Mouse (Mus musculus) heart, embryonic 16.5 days (tissue): ENCODE measurements around the gene Cc2d2a. TPM values are rescaled to one million over a fixed set of nuclear protein-coding genes. Genes with fewer than 3 reads are reported as not detected.

Experiments used
- ATAC-seq: fragments of 200-750 bp; cut with Nextera tagmentation; replicated peaks from 2 replicates; pipeline ENCODE4 v1.8.0; 2017; ENCODE audit warnings: moderate number of reproducible peaks; ENCODE audit not compliant: insufficient read depth, low FRiP score; ENCODE audit errors: extremely low read depth
- H3K27ac ChIP-seq: fragments of 300-500 bp; sonication (generic); 2 replicates; pipeline ENCODE4 v1.5.1; 2014; ENCODE audit warnings: mild to moderate bottlenecking, low read length, control low read depth, moderate library complexity
- H3K27me3 ChIP-seq: fragments of 300-500 bp; sonication (generic); 2 replicates; pipeline ENCODE4 v1.6.1; 2014; ENCODE audit warnings: low read length, mixed read lengths; ENCODE audit not compliant: control insufficient read depth, insufficient read depth
- H3K36me3 ChIP-seq: fragments of 300-500 bp; sonication (generic); 2 replicates; pipeline ENCODE4 v1.6.1; 2014; ENCODE audit not compliant: control insufficient read depth, insufficient read depth
- H3K4me1 ChIP-seq: fragments of 300-500 bp; sonication (generic); 2 replicates; pipeline ENCODE4 v1.6.1; 2014; ENCODE audit warnings: low read length, mixed read lengths; ENCODE audit not compliant: control insufficient read depth, insufficient read depth
- H3K4me2 ChIP-seq: fragments of 300-500 bp; sonication (generic); 2 replicates; pipeline ENCODE4 v1.6.1; 2014; ENCODE audit warnings: low read depth, mild to moderate bottlenecking, control low read depth, low read length
- H3K4me3 ChIP-seq: fragments of 300-500 bp; sonication (generic); 2 replicates; pipeline ENCODE4 v1.5.1; 2014; ENCODE audit warnings: mild to moderate bottlenecking, control low read depth, low read length
- H3K9ac ChIP-seq: fragments of 300-500 bp; sonication (generic); 2 replicates; pipeline ENCODE4 v1.6.1; 2014; ENCODE audit warnings: low read length, control low read depth
- H3K9me3 ChIP-seq: fragments of 300-500 bp; sonication (generic); replicated peaks from 2 replicates; pipeline ENCODE4 v1.6.1; 2016; ENCODE audit warnings: low read length; ENCODE audit not compliant: control insufficient read depth
- WGBS: fragments of 180-500 bp; shearing (Covaris S2); extraction: QIAGEN DNeasy Blood & Tissue Kit; methylation state at CpG from one replicate; pipeline ENCODE4 v1.1.7; 2014; 5-methylcytosine and 5-hydroxymethylcytosine counted together
- polyA plus RNA-seq: library from polyadenylated mRNA; unstranded; fragments of >200 nt; fragmentation: Nextera tagmentation; extraction: Ambion mirVana; gene quantifications from 2 replicates; pipeline ENCODE4 v1.2.1, GENCODE M21; 2015

Cc2d2a gene
- polyA plus RNA-seq, 1 experiment from 2014 or later = 7.5 TPM

DNA sequence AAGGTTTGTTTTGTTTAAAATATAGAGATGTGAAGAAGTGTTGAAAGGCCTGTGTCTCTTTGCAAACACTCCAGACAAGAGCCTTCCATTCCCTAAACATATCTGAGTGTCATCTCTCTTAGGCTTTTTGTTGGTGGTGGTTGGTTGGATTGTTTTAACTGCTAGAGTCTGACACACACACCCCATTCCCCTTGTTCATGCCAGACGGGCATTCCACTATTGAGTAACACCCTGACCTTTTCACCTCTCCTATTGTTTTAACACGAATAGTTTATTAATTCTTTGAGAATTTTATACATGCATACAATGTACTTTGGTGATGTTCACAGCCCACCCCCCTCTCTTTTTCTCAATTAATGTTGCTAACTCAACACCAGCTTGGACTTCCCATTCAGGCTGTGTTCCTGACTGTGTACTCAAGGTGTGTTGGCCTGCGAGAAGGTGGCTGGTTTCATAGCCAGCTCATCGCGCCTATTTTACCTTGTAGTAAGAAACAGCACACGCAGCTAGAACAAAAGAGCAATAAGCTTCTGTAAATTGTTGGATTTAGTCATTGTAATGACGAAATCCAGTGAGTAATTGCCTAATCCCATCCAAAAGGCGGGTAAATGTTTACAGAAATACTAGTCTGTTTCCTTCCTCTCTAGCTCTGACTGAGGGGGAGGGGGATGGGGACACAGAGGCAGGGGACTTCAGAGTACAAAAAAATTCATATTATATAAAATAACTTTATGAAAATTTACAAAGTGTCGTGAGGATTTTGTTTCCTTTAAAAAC lies 126.0 kb downstream of the Cc2d2a start:
- Histone ChIP-seq H3K27ac (no peak overlapping the region), H3K27me3 (no peaks in the 10 kb centered on the region), H3K36me3 (no peaks in the 10 kb centered on the region), H3K4me2 (no peak overlapping the region), H3K9me3 (no peaks in the 10 kb centered on the region), H3K4me3 (no peak overlapping the region), H3K4me1 (no peaks in the 10 kb centered on the region), H3K9ac (no peak overlapping the region)
- ATAC-seq = no peak
- 69% methylated on average over 9 of the region's 9 CpGs for WGBS

Other genes with a start within 250 kb of the Cc2d2a start
- gene C1qtnf7, start 146.8 kb upstream of the Cc2d2a start, polyA plus RNA-seq = 6.5 and 7.2 TPM in 2 replicates
- gene Bst1, start 156.5 kb downstream of the Cc2d2a start, polyA plus RNA-seq = 2.3 and 2.8 TPM in 2 replicates
- gene Fbxl5, start 159.3 kb downstream of the Cc2d2a start, polyA plus RNA-seq = 48.6 and 50.3 TPM in 2 replicates
- gene Cd38, start 206.2 kb downstream of the Cc2d2a start, polyA plus RNA-seq = 17.4 and 18.0 TPM in 2 replicates